Mouse (Mus musculus) liver, postnatal 0 days (tissue): ENCODE measurements around the gene Rnf207. TPM values are rescaled to one million over a fixed set of nuclear protein-coding genes. Genes with fewer than 3 reads are reported as not detected.

ENCODE experiments used
- ATAC-seq: fragments of 200-750 bp; cut with Nextera tagmentation; 2 replicates; pipeline ENCODE4 v1.8.0; 2017; ENCODE audit warnings: mild to moderate bottlenecking, moderate library complexity
- DNase-seq: peaks from one replicate; pipeline ENCODE4 v3.0.0-alpha.2; 2016
- H3K27ac ChIP-seq: fragments of 300-500 bp; sonication (generic); 2 replicates; pipeline ENCODE4 v1.5.1; 2014; ENCODE audit warnings: antibody characterized with exemption, moderate library complexity, mild to moderate bottlenecking, low read depth
- H3K27me3 ChIP-seq: fragments of 300-500 bp; sonication (generic); 2 replicates; pipeline ENCODE4 v1.6.1; 2014; ENCODE audit warnings: low read length, control low read depth, mixed read lengths; ENCODE audit not compliant: insufficient read depth
- H3K36me3 ChIP-seq: fragments of 300-500 bp; sonication (generic); replicated peaks from 2 replicates; pipeline ENCODE4 v1.6.1; 2014; ENCODE audit warnings: mild to moderate bottlenecking, control low read depth, low read length, moderate library complexity, mixed read lengths; ENCODE audit not compliant: insufficient read depth
- H3K4me1 ChIP-seq: fragments of 300-500 bp; sonication (generic); 2 replicates; pipeline ENCODE4 v1.6.1; 2014; ENCODE audit warnings: antibody characterized with exemption, mild to moderate bottlenecking, control low read depth; ENCODE audit not compliant: insufficient read depth
- H3K4me2 ChIP-seq: fragments of 300-500 bp; sonication (generic); 2 replicates; pipeline ENCODE4 v1.6.1; 2014; ENCODE audit warnings: low read depth, mild to moderate bottlenecking, low read length, moderate library complexity, mixed read lengths
- H3K4me3 ChIP-seq: fragments of 300-500 bp; sonication (generic); 2 replicates; pipeline ENCODE4 v1.5.1; 2014; ENCODE audit warnings: low read depth, low read length
- H3K9ac ChIP-seq: fragments of 300-500 bp; sonication (generic); replicated peaks from 2 replicates; pipeline ENCODE4 v1.6.1; 2014; ENCODE audit warnings: mild to moderate bottlenecking, moderate library complexity
- H3K9me3 ChIP-seq: fragments of 300-500 bp; sonication (generic); 2 replicates; pipeline ENCODE4 v1.6.1; 2016; ENCODE audit warnings: mild to moderate bottlenecking, control low read depth, low read length, mixed read lengths
- CTCF ChIP-seq: sonication (generic); IDR thresholded peaks from 2 replicates; pipeline ENCODE4 v1.5.1; 2016; ENCODE audit warnings: antibody characterized with exemption, low read depth
- EP300 ChIP-seq: IDR thresholded peaks from 2 replicates; pipeline ENCODE4 v1.6.1; 2016; ENCODE audit warnings: antibody characterized with exemption, low read depth, mild to moderate bottlenecking
- WGBS: fragments of 180-500 bp; shearing (Covaris S2); extraction: QIAGEN DNeasy Blood & Tissue Kit; methylation state at CpG from one replicate; pipeline ENCODE4 v1.1.7; 2014; ENCODE audit not compliant: insufficient replicate concordance; 5-methylcytosine and 5-hydroxymethylcytosine counted together
- polyA plus RNA-seq: library from polyadenylated mRNA; unstranded; fragments of >200 nt; fragmentation: Nextera tagmentation; extraction: Ambion mirVana; gene quantifications from 2 replicates; pipeline ENCODE4 v1.2.1, GENCODE M21; 2015

The Rnf207 gene
- polyA plus RNA-seq, 1 experiment from 2014 or later = 0.13 TPM

GRCm38 (mm10) chr4:152296874-152297861, 21.6 kb downstream of the Rnf207 start, which contains the start of gene Icmt:
Gene Icmt, plus strand, starts transcription at chr4:152297227.
- peak within 1 kb of the TSS; percentile 97 for H3K4me2 ChIP-seq
- H3K36me3 ChIP-seq = peaks cover 19% of the 10 kb centered on the region; the same call in 1 of the 2 replicates
- ATAC-seq = peak; percentile 95
- peaks cover 13% of the 10 kb centered on the region for H3K27me3 ChIP-seq
- H3K9ac ChIP-seq = peak within 1 kb of the TSS; percentile 97
- peaks cover 22% of the 10 kb centered on the region for H3K4me1 ChIP-seq
- H3K9me3 ChIP-seq = no peaks in the 10 kb centered on the region
- peak; percentile 100 for DNase-seq
- 2% methylated on average over 102 of the region's 119 CpGs for WGBS
- H3K27ac ChIP-seq = peak within 1 kb of the TSS; percentile 88
- no peak; the same call in 1 of the 2 replicates for TF ChIP-seq EP300
- TF ChIP-seq CTCF = no peak
- peak within 1 kb of the TSS; percentile 97 for H3K4me3 ChIP-seq

- WGBS = 7% methylated on average over 8 of the region's 8 CpGs
- Histone ChIP-seq H3K27ac (peak overlapping the region; percentile 88), H3K4me1 (peaks cover 22% of the 10 kb centered on the region), H3K27me3 (peaks cover 21% of the 10 kb centered on the region), H3K36me3 (peaks cover 18% of the 10 kb centered on the region; the same call in 1 of the 2 replicates), H3K4me2 (peak overlapping the region; percentile 97), H3K9ac (peak overlapping the region; percentile 71), H3K4me3 (peak overlapping the region; percentile 97), H3K9me3 (no peaks in the 10 kb centered on the region)
- TF ChIP-seq CTCF (no peak), EP300 (no peak)
- DNase-seq (no peak), ATAC-seq (no peak)
Measured at GRCm38 (mm10) chr4:152296371-152296770, 22.4 kb downstream of the Rnf207 start.

GRCm38 (mm10) chr4:152295916-152296315, 22.9 kb downstream of the Rnf207 start:
- ATAC-seq (no peak), DNase-seq (no peak)
- WGBS = 14% methylated on average over 4 of the region's 4 CpGs
- H3K9me3 ChIP-seq = no peaks in the 10 kb centered on the region
- TF ChIP-seq CTCF (no peak), EP300 (no peak)
- H3K4me1 ChIP-seq = peaks cover 22% of the 10 kb centered on the region
- H3K4me2 ChIP-seq = peak overlapping the region; percentile 97
- H3K27me3 ChIP-seq = peaks cover 25% of the 10 kb centered on the region
- H3K4me3 ChIP-seq = no peak overlapping the region; the same call in 1 of the 2 replicates
- no peak overlapping the region; the same call in 1 of the 2 replicates for H3K27ac ChIP-seq
- no peak overlapping the region; the same call in 1 of the 2 replicates for H3K9ac ChIP-seq
- peaks cover 14% of the 10 kb centered on the region; the same call in 1 of the 2 replicates for H3K36me3 ChIP-seq

DNA sequence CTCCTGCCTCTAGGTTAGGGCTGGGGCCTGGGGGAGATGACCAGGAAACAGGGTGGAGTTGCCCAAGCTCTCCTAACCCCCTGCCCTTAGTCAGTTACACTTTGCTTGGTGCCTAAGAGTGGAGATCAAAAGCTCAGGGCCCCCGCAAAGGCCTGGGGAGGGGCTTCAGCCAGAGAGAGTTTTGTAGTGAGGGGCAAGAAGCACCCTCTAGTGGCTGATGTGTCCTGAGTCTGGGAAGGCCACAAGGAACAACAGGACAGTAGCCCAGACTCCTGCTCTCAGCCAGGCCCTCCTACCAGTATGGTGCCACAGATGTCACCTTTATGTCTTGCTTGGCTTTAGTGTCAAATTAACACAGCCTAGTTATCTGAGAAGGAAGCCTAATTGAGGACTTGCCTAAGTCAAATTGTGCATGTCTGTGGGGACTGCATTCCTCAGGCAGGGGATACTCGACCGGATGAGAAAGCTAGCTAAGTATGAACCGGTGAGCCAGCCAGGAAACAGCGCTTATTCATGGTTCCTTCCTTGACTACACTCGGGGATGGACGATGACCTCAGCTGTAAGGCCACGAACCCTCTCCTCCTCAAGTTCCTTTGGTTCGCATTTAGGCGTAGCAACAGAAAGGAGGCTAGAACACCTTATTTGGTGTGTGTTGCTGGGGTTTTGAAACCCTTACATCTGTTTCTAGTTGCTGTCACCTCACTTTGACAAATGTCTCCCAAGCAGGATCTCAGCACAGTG, 24.4 kb downstream of the Rnf207 start:
- H3K4me1 ChIP-seq = peaks cover 22% of the 10 kb centered on the region
- no peak for ATAC-seq
- no peak for DNase-seq
- H3K27me3 ChIP-seq = peaks cover 40% of the 10 kb centered on the region
- H3K9ac ChIP-seq = no peak overlapping the region
- H3K9me3 ChIP-seq = no peaks in the 10 kb centered on the region
- no peak overlapping the region for H3K27ac ChIP-seq
- no peak overlapping the region for H3K4me3 ChIP-seq
- H3K4me2 ChIP-seq = no peak overlapping the region
- no peak for TF ChIP-seq EP300
- TF ChIP-seq CTCF = 0 out of 2 replicates have a peak, but pooled peaks have one; percentile 9
- no peaks in the 10 kb centered on the region for H3K36me3 ChIP-seq
- WGBS = 44% methylated on average over 10 of the region's 10 CpGs

GRCm38 (mm10) chr4:152292102-152292765, 26.6 kb downstream of the Rnf207 start:
- WGBS = 35% methylated on average over 12 of the region's 12 CpGs
- ATAC-seq (no peak), DNase-seq (no peak)
- no peak for TF ChIP-seq EP300
- no peak for TF ChIP-seq CTCF
- Histone ChIP-seq H3K27me3 (peaks cover 55% of the 10 kb centered on the region), H3K36me3 (no peaks in the 10 kb centered on the region), H3K4me3 (no peak overlapping the region), H3K9ac (no peak overlapping the region), H3K4me1 (peaks cover 10% of the 10 kb centered on the region), H3K9me3 (no peaks in the 10 kb centered on the region), H3K27ac (no peak overlapping the region), H3K4me2 (no peak overlapping the region)
